ENCODE assay signal across 12 mouse cellular contexts in genomic region chr17:78724461-78725055, GRCm38 (mm10). TPM values are rescaled to one million over a fixed set of nuclear protein-coding genes. Genes with fewer than 3 reads are reported as not detected.
DNase-seq lines count a peak whose midpoint lies in the region; ATAC-seq and TF ChIP-seq lines count a peak whose summit lies in the region.
"Had no signal": no experiment of that assay in that cellular context is flagged by ENCODE, and none has a peak within 500 bp of the region (broad histone marks: within the 10 kb centered on the region; RNA-seq: fewer than 3 reads in every experiment).

No protein-coding gene starts in this region.

- no peak overlapping the region for H3K9ac ChIP-seq in limb, embryonic 15.5 days
- H3K9ac ChIP-seq in heart, postnatal 0 days (replicated peaks; ENCODE audit: low read depth, low read length), result no peak overlapping the region
- H3K9ac ChIP-seq in liver, postnatal 0 days (replicated peaks), result no peak overlapping the region
- no peak overlapping the region for H3K9ac ChIP-seq in neural tube, embryonic 15.5 days (replicated peaks)
- H3K9ac ChIP-seq: limb, embryonic 13.5 days had no signal

- peaks cover 9% of the 10 kb centered on the region; the same call in 1 of the 2 replicates for H3K4me1 ChIP-seq in limb, embryonic 15.5 days
- no peaks in the 10 kb centered on the region for H3K4me1 ChIP-seq in limb, embryonic 10.5 days
- H3K4me1 ChIP-seq in heart, postnatal 0 days (ENCODE audit: control insufficient read depth, insufficient read depth), result peaks cover 38% of the 10 kb centered on the region
- peaks cover 7% of the 10 kb centered on the region; the same call in 1 of the 2 replicates for H3K4me1 ChIP-seq in liver, postnatal 0 days (ENCODE audit: insufficient read depth)
- peaks cover 8% of the 10 kb centered on the region for H3K4me1 ChIP-seq in neural tube, embryonic 15.5 days
- H3K4me1 ChIP-seq: midbrain, embryonic 10.5 days had no signal

- H3K36me3 ChIP-seq in limb, embryonic 15.5 days, result no peaks in the 10 kb centered on the region
- 0 out of 2 replicates have a peak, but pooled peaks cover 3% of the 10 kb centered on the region for H3K36me3 ChIP-seq in limb, embryonic 10.5 days
- 0 out of 2 replicates have a peak, but pooled peaks cover 1% of the 10 kb centered on the region for H3K36me3 ChIP-seq in heart, postnatal 0 days (replicated peaks; ENCODE audit: control insufficient read depth, insufficient read depth, low read length)
- H3K36me3 ChIP-seq in liver, postnatal 0 days (replicated peaks; ENCODE audit: insufficient read depth, low read length), result no peaks in the 10 kb centered on the region
- no peaks in the 10 kb centered on the region for H3K36me3 ChIP-seq in neural tube, embryonic 15.5 days
- H3K36me3 ChIP-seq: limb, embryonic 13.5 days had no signal

- H3K27ac ChIP-seq in limb, embryonic 15.5 days, result peak overlapping the region; percentile 57; the same call in 1 of the 2 replicates
- no peak overlapping the region for H3K27ac ChIP-seq in limb, embryonic 10.5 days
- peak overlapping the region; percentile 66 for H3K27ac ChIP-seq in heart, postnatal 0 days (ENCODE audit: low read depth)
- no peak overlapping the region for H3K27ac ChIP-seq in liver, postnatal 0 days (ENCODE audit: low read depth)
- no peak overlapping the region for H3K27ac ChIP-seq in neural tube, embryonic 15.5 days (replicated peaks)
- H3K27ac ChIP-seq: limb, embryonic 13.5 days; midbrain, embryonic 10.5 days had no signal

- TF ChIP-seq CTCF in heart, postnatal 0 days (IDR thresholded peaks at IDR 0.05; ENCODE audit: low read depth), result peak; percentile 2; the same call in 1 of the 2 replicates
- TF ChIP-seq CTCF in liver, postnatal 0 days (IDR thresholded peaks at IDR 0.05; ENCODE audit: low read depth), result no peak

- WGBS in limb, embryonic 15.5 days, result 34% methylated on average over 6 of the region's 6 CpGs
- 73% methylated on average over 6 of the region's 6 CpGs for WGBS in limb, embryonic 10.5 days
- WGBS in heart, postnatal 0 days, result 10% methylated on average over 6 of the region's 6 CpGs
- WGBS in liver, postnatal 0 days (ENCODE audit: insufficient replicate concordance), result 39% methylated on average over 6 of the region's 6 CpGs
- WGBS in neural tube, embryonic 15.5 days, result 76% methylated on average over 6 of the region's 6 CpGs

- DNase-seq in limb, embryonic 10.5 days (ENCODE audit: low spot score), result no peak
- DNase-seq in c-Kit-positive CD71-positive TER-119-positive erythroid progenitor cells, embryonic 14.5 days (ENCODE audit: low spot score), result peak; percentile 54
- no peak for DNase-seq in heart, postnatal 0 days (ENCODE audit: low spot score)
- no peak for DNase-seq in liver, postnatal 0 days
- DNase-seq in adipocyte (ENCODE audit: low spot score), result no peak
- DNase-seq in cerebellum, postnatal 4 days (ENCODE audit: low spot score in 2 of 2), result no peak
- DNase-seq: embryo, embryonic 11 days had no signal

- no peaks in the 10 kb centered on the region for H3K9me3 ChIP-seq in limb, embryonic 15.5 days
- H3K9me3 ChIP-seq in limb, embryonic 10.5 days (replicated peaks), result no peaks in the 10 kb centered on the region
- no peaks in the 10 kb centered on the region for H3K9me3 ChIP-seq in heart, postnatal 0 days (replicated peaks; ENCODE audit: control insufficient read depth, low read length)
- H3K9me3 ChIP-seq in liver, postnatal 0 days (ENCODE audit: low read length), result no peaks in the 10 kb centered on the region
- H3K9me3 ChIP-seq in neural tube, embryonic 15.5 days (replicated peaks), result no peaks in the 10 kb centered on the region
- H3K9me3 ChIP-seq: limb, embryonic 13.5 days; midbrain, embryonic 10.5 days had no signal

- ATAC-seq in limb, embryonic 15.5 days (ENCODE audit: insufficient number of reproducible peaks, low FRiP score, low TSS enrichment, low read depth), result no peak
- ATAC-seq in heart, postnatal 0 days (ENCODE audit: insufficient read depth, low read depth), result peak; percentile 78
- peak; percentile 94 for ATAC-seq in liver, postnatal 0 days
- no peak for ATAC-seq in neural tube, embryonic 15.5 days (ENCODE audit: low FRiP score)
- ATAC-seq: forebrain, embryonic 14.5 days had no signal

- no peak overlapping the region for H3K4me2 ChIP-seq in limb, embryonic 15.5 days
- no peak overlapping the region for H3K4me2 ChIP-seq in heart, postnatal 0 days (ENCODE audit: low read depth, low read length)
- 0 out of 2 replicates have a peak overlapping the region, but pooled peaks have one; percentile 3 for H3K4me2 ChIP-seq in liver, postnatal 0 days (ENCODE audit: low read depth, low read length)
- H3K4me2 ChIP-seq in neural tube, embryonic 15.5 days, result no peak overlapping the region
- H3K4me2 ChIP-seq: limb, embryonic 13.5 days had no signal

- no peaks in the 10 kb centered on the region for H3K27me3 ChIP-seq in limb, embryonic 15.5 days
- H3K27me3 ChIP-seq in limb, embryonic 10.5 days (ENCODE audit: low read depth, poor library complexity, severe bottlenecking), result no peaks in the 10 kb centered on the region
- H3K27me3 ChIP-seq in heart, postnatal 0 days (ENCODE audit: control insufficient read depth, insufficient read depth, low read length), result no peaks in the 10 kb centered on the region
- no peaks in the 10 kb centered on the region for H3K27me3 ChIP-seq in liver, postnatal 0 days (ENCODE audit: insufficient read depth, low read length)
- H3K27me3 ChIP-seq in neural tube, embryonic 15.5 days (replicated peaks), result no peaks in the 10 kb centered on the region
- H3K27me3 ChIP-seq: limb, embryonic 13.5 days had no signal

- H3K4me3 ChIP-seq in limb, embryonic 15.5 days, result no peak overlapping the region
- no peak overlapping the region for H3K4me3 ChIP-seq in limb, embryonic 10.5 days
- no peak overlapping the region for H3K4me3 ChIP-seq in heart, postnatal 0 days (ENCODE audit: low read depth, low read length)
- no peak overlapping the region for H3K4me3 ChIP-seq in liver, postnatal 0 days (ENCODE audit: low read depth, low read length)
- no peak overlapping the region for H3K4me3 ChIP-seq in neural tube, embryonic 15.5 days (replicated peaks)
- H3K4me3 ChIP-seq: limb, embryonic 13.5 days; midbrain, embryonic 10.5 days had no signal

- TF ChIP-seq EP300 in heart, postnatal 0 days (IDR thresholded peaks at IDR 0.05; ENCODE audit: low read depth), result 0 out of 2 replicates have a peak, but pooled peaks have one; percentile 50
- TF ChIP-seq EP300 in liver, postnatal 0 days (IDR thresholded peaks at IDR 0.05; ENCODE audit: low read depth), result peak; percentile 52

RNA-seq across cellular contexts. Expression of gene Strn, which starts 12.4 kb away (rescaled TPM):
- polyA plus RNA-seq in limb, embryonic 15.5 days (2015; fragmentation: Nextera tagmentation; extraction: Ambion mirVana), result 5.0 and 5.4 TPM in 2 replicates
- polyA plus RNA-seq in limb, embryonic 10.5 days (2016; fragmentation: Nextera tagmentation; extraction: Ambion mirVana), result 4.4 and 5.5 TPM in 2 replicates
- total RNA-seq in heart, postnatal 0 days (2014; rRNA removed; ENCODE audit: low replicate concordance), result 29.1 and 44.3 TPM in 2 replicates
- 8.0 and 8.2 TPM in 2 replicates for polyA plus RNA-seq in heart, postnatal 0 days (2015; fragmentation: Nextera tagmentation; extraction: Ambion mirVana)
- 1.2 and 1.7 TPM in 2 replicates for polyA plus RNA-seq in liver, postnatal 0 days (2015; fragmentation: Nextera tagmentation; extraction: Ambion mirVana)
- polyA plus RNA-seq in neural tube, embryonic 15.5 days (2015; fragmentation: Nextera tagmentation; extraction: Ambion mirVana), result 4.6 and 4.8 TPM in 2 replicates

Comparison
In these comparisons a context has a peak if more than half of its experiments do, and no peak if none do; other contexts are left out.
1. H3K27ac ChIP-seq: peak in limb, embryonic 15.5 days (single experiment) and heart, postnatal 0 days (single experiment); none in limb, embryonic 10.5 days (single experiment), liver, postnatal 0 days (single experiment) and neural tube, embryonic 15.5 days (single experiment).
2. ATAC-seq: peak in heart, postnatal 0 days (single experiment) and liver, postnatal 0 days (single experiment); none in limb, embryonic 15.5 days (single experiment) and neural tube, embryonic 15.5 days (single experiment).